Mouse (Mus musculus): ENCODE data around the gene Srl. TPM values are rescaled to one million over a fixed set of nuclear protein-coding genes. Genes with fewer than 3 reads are reported as not detected.

Gene Srl
- total and polyA plus RNA-seq, 3 experiments = 276 to 870 (median 771) TPM

DNA sequence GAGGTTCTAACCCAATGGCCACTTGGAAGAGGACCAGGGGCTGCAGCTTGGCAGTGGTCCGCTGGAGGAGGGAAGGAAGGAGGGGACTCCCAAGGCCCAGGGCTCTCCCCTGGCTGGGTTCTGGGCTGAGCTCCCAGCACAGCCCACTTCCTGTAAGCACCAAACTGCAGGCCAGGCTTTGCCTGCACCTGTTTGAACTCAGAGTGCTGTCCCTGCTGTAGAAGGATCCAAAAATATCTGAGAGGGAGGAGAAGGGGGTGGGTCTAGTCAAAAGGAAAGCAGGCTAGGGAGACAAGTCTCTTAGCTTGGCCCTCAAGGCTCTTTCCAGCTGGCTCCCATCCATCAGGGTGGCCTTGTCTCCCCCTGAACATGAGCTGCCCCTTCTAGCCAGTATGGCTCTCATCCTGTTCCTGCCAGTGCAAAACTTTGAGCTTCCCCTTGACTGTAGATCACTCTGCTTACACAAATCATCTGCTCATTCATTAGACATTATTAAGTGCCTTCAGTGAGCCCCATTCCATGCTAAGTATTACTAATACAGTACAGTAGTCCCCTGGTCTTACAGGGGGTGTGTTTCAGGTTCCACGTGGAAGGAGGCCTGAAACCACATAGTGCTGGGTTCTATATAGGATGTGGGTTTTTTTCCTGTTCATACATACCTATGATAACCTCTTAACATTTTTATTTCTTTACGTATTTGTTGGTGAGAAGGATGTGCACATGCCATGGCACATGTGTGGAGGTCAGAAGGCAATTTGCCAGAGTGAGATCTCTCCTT is 28.8 kb downstream of the Srl start:
- Histone ChIP-seq H3K79me2 (replicated peaks; ENCODE audit: control insufficient read depth, insufficient read depth, low read length) (no peaks in the 10 kb centered on the region), H3K27ac (peak overlapping the region; percentile 68), H3K36me3 (ENCODE audit: control insufficient read depth, insufficient read depth, low read length) (peaks cover 24% of the 10 kb centered on the region), H3K4me1 (ENCODE audit: control insufficient read depth, insufficient read depth, low read length) (peaks cover 19% of the 10 kb centered on the region), H3K27me3 (ENCODE audit: control insufficient read depth, insufficient read depth, low read length) (no peaks in the 10 kb centered on the region), H3K4me3 (no peak overlapping the region), H3K9ac (ENCODE audit: low read depth, low read length) (peak overlapping the region; percentile 42)
- DNase-seq = peak; percentile 76 to 85
- intact Hi-C loops (cut with DNase I) = no loop called here
- WGBS = 19% methylated on average over 3 of the region's 3 CpGs
- TF ChIP-seq CTCF (IDR thresholded peaks at IDR 0.05) (no peak), POLR2A (IDR thresholded peaks at IDR 0.05; ENCODE audit: insufficient read depth, low read depth, low read length) (peak; percentile 39; the same call in 1 of the 2 replicates), EP300 (IDR thresholded peaks at IDR 0.05; ENCODE audit: insufficient read depth, low read depth, low read length) (peak; percentile 86)

- intact Hi-C loops (cut with DNase I) = no loop called here
- 55% methylated on average over 2 of the region's 2 CpGs for WGBS
- H3K9ac ChIP-seq (ENCODE audit: low read depth, low read length) = peak overlapping the region; percentile 42; the same call in 1 of the 2 replicates
- H3K4me3 ChIP-seq = no peak overlapping the region
- H3K36me3 ChIP-seq (ENCODE audit: control insufficient read depth, insufficient read depth, low read length) = peaks cover 27% of the 10 kb centered on the region
- H3K4me1 ChIP-seq (ENCODE audit: control insufficient read depth, insufficient read depth, low read length) = peaks cover 16% of the 10 kb centered on the region
- no peaks in the 10 kb centered on the region for H3K27me3 ChIP-seq (ENCODE audit: control insufficient read depth, insufficient read depth, low read length)
- DNase-seq = no peak
- no peaks in the 10 kb centered on the region for H3K79me2 ChIP-seq (replicated peaks; ENCODE audit: control insufficient read depth, insufficient read depth, low read length)
- H3K27ac ChIP-seq = peak overlapping the region; percentile 68
- TF ChIP-seq EP300 (IDR thresholded peaks at IDR 0.05; ENCODE audit: insufficient read depth, low read depth, low read length) = no peak
- TF ChIP-seq POLR2A (IDR thresholded peaks at IDR 0.05; ENCODE audit: insufficient read depth, low read depth, low read length) = no peak
- no peak for TF ChIP-seq CTCF (IDR thresholded peaks at IDR 0.05)
These were observed 30.2 kb downstream of the Srl start for GRCm38 (mm10) chr16:4511371-4511770.

DNA sequence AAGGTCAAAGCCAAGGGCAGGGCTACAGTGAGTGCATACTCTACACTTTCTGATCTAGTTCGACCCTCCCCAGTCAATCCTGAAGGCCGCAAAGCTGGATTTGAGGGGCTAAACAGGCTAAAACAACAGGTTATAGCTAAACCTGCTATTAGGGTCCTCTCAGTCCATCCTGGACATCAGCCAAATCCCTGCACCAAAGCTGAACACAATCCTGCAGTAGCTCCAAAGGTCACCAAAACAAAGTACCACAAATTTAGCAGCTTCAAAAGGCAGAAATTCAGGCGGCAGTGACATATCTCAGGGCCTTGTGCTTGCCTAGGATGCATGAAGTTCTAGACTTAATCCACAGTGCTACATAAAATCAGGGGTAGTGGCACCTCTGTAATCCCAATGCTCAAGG is 35.4 kb downstream of the Srl start:
- 63% methylated on average over 3 of the region's 3 CpGs for WGBS
- TF ChIP-seq EP300 (IDR thresholded peaks at IDR 0.05; ENCODE audit: insufficient read depth, low read depth, low read length) (no peak), CTCF (IDR thresholded peaks at IDR 0.05) (no peak), POLR2A (IDR thresholded peaks at IDR 0.05; ENCODE audit: insufficient read depth, low read depth, low read length) (no peak)
- Histone ChIP-seq H3K79me2 (replicated peaks; ENCODE audit: control insufficient read depth, insufficient read depth, low read length) (no peaks in the 10 kb centered on the region), H3K4me1 (ENCODE audit: control insufficient read depth, insufficient read depth, low read length) (peaks cover 4% of the 10 kb centered on the region; the same call in 1 of the 2 replicates), H3K4me3 (no peak overlapping the region), H3K9ac (ENCODE audit: low read depth, low read length) (no peak overlapping the region), H3K27ac (peak overlapping the region; percentile 44), H3K36me3 (ENCODE audit: control insufficient read depth, insufficient read depth, low read length) (peaks cover 24% of the 10 kb centered on the region), H3K27me3 (ENCODE audit: control insufficient read depth, insufficient read depth, low read length) (no peaks in the 10 kb centered on the region)
- DNase-seq = no peak
- intact Hi-C loops (cut with DNase I) = no loop called here

- H3K27me3 ChIP-seq (ENCODE audit: control insufficient read depth, insufficient read depth, low read length) = no peaks in the 10 kb centered on the region
- WGBS = 80% methylated on average over 1 of the region's 1 CpGs
- H3K4me1 ChIP-seq (ENCODE audit: control insufficient read depth, insufficient read depth, low read length) = peaks cover 1% of the 10 kb centered on the region; the same call in 1 of the 2 replicates
- DNase-seq = no peak
- TF ChIP-seq POLR2A (IDR thresholded peaks at IDR 0.05; ENCODE audit: insufficient read depth, low read depth, low read length) (no peak), EP300 (IDR thresholded peaks at IDR 0.05; ENCODE audit: insufficient read depth, low read depth, low read length) (no peak), CTCF (IDR thresholded peaks at IDR 0.05) (no peak)
- H3K4me3 ChIP-seq = no peak overlapping the region
- H3K9ac ChIP-seq (ENCODE audit: low read depth, low read length) = no peak overlapping the region
- peaks cover 27% of the 10 kb centered on the region for H3K36me3 ChIP-seq (ENCODE audit: control insufficient read depth, insufficient read depth, low read length)
- H3K27ac ChIP-seq = no peak overlapping the region
- intact Hi-C loops (cut with DNase I) = no loop called here
- H3K79me2 ChIP-seq (replicated peaks; ENCODE audit: control insufficient read depth, insufficient read depth, low read length) = no peaks in the 10 kb centered on the region
These were observed 38.1 kb downstream of the Srl start for GRCm38 (mm10) chr16:4503495-4503894.

GRCm38 (mm10) chr16:4502568-4502967 is 39.0 kb downstream of the Srl start:
- TF ChIP-seq POLR2A (IDR thresholded peaks at IDR 0.05; ENCODE audit: insufficient read depth, low read depth, low read length) (no peak), CTCF (IDR thresholded peaks at IDR 0.05) (no peak), EP300 (IDR thresholded peaks at IDR 0.05; ENCODE audit: insufficient read depth, low read depth, low read length) (no peak)
- Histone ChIP-seq H3K4me3 (no peak overlapping the region), H3K27ac (peak overlapping the region; percentile 84), H3K27me3 (ENCODE audit: control insufficient read depth, insufficient read depth, low read length) (no peaks in the 10 kb centered on the region), H3K79me2 (replicated peaks; ENCODE audit: control insufficient read depth, insufficient read depth, low read length) (no peaks in the 10 kb centered on the region), H3K4me1 (ENCODE audit: control insufficient read depth, insufficient read depth, low read length) (peaks cover 4% of the 10 kb centered on the region), H3K36me3 (ENCODE audit: control insufficient read depth, insufficient read depth, low read length) (peaks cover 27% of the 10 kb centered on the region), H3K9ac (ENCODE audit: low read depth, low read length) (no peak overlapping the region)
- no peak for DNase-seq
- intact Hi-C loops (cut with DNase I) = no loop called here

- Histone ChIP-seq H3K9ac (ENCODE audit: low read depth, low read length) (no peak overlapping the region), H3K4me3 (no peak overlapping the region), H3K36me3 (ENCODE audit: control insufficient read depth, insufficient read depth, low read length) (peaks cover 23% of the 10 kb centered on the region), H3K4me1 (ENCODE audit: control insufficient read depth, insufficient read depth, low read length) (peaks cover 6% of the 10 kb centered on the region), H3K27ac (peak overlapping the region; percentile 84), H3K27me3 (ENCODE audit: control insufficient read depth, insufficient read depth, low read length) (no peaks in the 10 kb centered on the region), H3K79me2 (replicated peaks; ENCODE audit: control insufficient read depth, insufficient read depth, low read length) (no peaks in the 10 kb centered on the region)
- TF ChIP-seq POLR2A (IDR thresholded peaks at IDR 0.05; ENCODE audit: insufficient read depth, low read depth, low read length) (no peak), EP300 (IDR thresholded peaks at IDR 0.05; ENCODE audit: insufficient read depth, low read depth, low read length) (no peak), CTCF (IDR thresholded peaks at IDR 0.05) (no peak)
- 51% methylated on average over 3 of the region's 3 CpGs for WGBS
- intact Hi-C loops (cut with DNase I) = no loop called here
- no peak for DNase-seq
These were observed 39.9 kb downstream of the Srl start for GRCm38 (mm10) chr16:4501703-4502102.
